In the genomic region with DNA sequence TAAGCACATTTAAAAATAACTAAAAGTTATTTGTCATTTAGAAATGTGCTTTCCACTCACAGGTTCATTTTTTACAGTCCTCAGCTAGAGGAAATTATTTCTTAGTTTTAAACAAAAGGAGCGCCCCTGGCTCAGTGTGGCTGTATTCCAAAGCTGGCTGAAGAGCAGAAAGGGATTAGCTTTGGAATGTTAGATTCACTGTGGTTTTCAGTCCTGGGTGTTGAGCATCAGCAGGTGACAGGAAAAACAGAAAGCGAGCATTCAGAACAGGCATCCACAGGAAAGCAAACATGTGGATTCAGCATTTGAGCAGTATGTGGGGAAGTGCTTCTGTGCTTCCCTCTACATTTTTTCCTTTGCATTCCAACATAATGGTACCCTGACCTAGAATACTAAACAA, we compare ENCODE assay signal across 15 mouse cellular contexts. TPM values are rescaled to one million over a fixed set of nuclear protein-coding genes. Genes with fewer than 3 reads are reported as not detected.
"Had no signal": no experiment of that assay in that cellular context is flagged by ENCODE, and none has a peak within 500 bp of the region (broad histone marks: within the 10 kb centered on the region; RNA-seq: fewer than 3 reads in every experiment).

No protein-coding gene starts in this region.

- ATAC-seq: intestine, embryonic 16.5 days had no signal

- H3K4me1 ChIP-seq: kidney, embryonic 15.5 days; lung, embryonic 15.5 days; megakaryocyte, embryonic 14.5 days; neural tube, embryonic 12.5 days had no signal

- H3K4me3 ChIP-seq: kidney, embryonic 15.5 days; limb, embryonic 13.5 days; lung, embryonic 15.5 days; megakaryocyte, embryonic 14.5 days; neural tube, embryonic 12.5 days had no signal

- H3K27ac ChIP-seq: kidney, embryonic 15.5 days; limb, embryonic 13.5 days; liver, embryonic 14.5 days; lung, embryonic 15.5 days; macrophage; neural tube, embryonic 12.5 days had no signal

- H3K36me3 ChIP-seq: kidney, embryonic 15.5 days; limb, embryonic 13.5 days; lung, embryonic 15.5 days; neural tube, embryonic 12.5 days had no signal

- H3K27me3 ChIP-seq: kidney, embryonic 15.5 days; limb, embryonic 13.5 days; lung, embryonic 15.5 days; megakaryocyte, embryonic 14.5 days; neural tube, embryonic 12.5 days had no signal

- H3K4me2 ChIP-seq: kidney, embryonic 15.5 days; limb, embryonic 13.5 days; lung, embryonic 15.5 days; neural tube, embryonic 12.5 days had no signal

- H3K9ac ChIP-seq: kidney, embryonic 15.5 days; limb, embryonic 13.5 days; liver, embryonic 14.5 days; lung, embryonic 15.5 days; neural tube, embryonic 12.5 days had no signal

- H3K9me3 ChIP-seq: kidney, embryonic 15.5 days; limb, embryonic 13.5 days; lung, embryonic 15.5 days; megakaryocyte, embryonic 14.5 days; neural tube, embryonic 12.5 days had no signal

- DNase-seq: kidney, adult 2 months; kidney, postnatal 25 days; layer of hippocampus, adult 9-11 months; left cerebral cortex, postnatal 4 days; lung, postnatal 14 days; thymus, adult 2 months; thymus, postnatal 25 days had no signal

RNA-seq across cellular contexts. Expression of a gene that starts 10.2 kb away (rescaled TPM):
- polyA plus RNA-seq: macrophage had no signal

RNA-seq across cellular contexts. Expression of a gene that starts 58.8 kb away (rescaled TPM):
- polyA plus RNA-seq: macrophage; neural tube, embryonic 12.5 days had no signal
